Mouse (Mus musculus) embryo, embryonic 10 days (tissue): ENCODE measurements around the gene 1700025G04Rik.

Source experiments
- DNase-seq: peaks from one replicate; pipeline ENCODE4 v3.0.0-alpha.2; 2015; ENCODE audit warnings: low spot score

The 1700025G04Rik gene

GRCm38 (mm10) chr1:151961204-151961603 is 128.7 kb downstream of the 1700025G04Rik start:
- peak; percentile 58 for DNase-seq

GRCm38 (mm10) chr1:151959010-151959409 is 130.9 kb downstream of the 1700025G04Rik start:
- peak; percentile 6 for DNase-seq

- no peak for DNase-seq
These were observed 131.5 kb downstream of the 1700025G04Rik start for GRCm38 (mm10) chr1:151958442-151958841.

GRCm38 (mm10) chr1:151957669-151958068 is 132.3 kb downstream of the 1700025G04Rik start:
- peak; percentile 38 for DNase-seq

GRCm38 (mm10) chr1:151955866-151956265 is 134.1 kb downstream of the 1700025G04Rik start:
- no peak for DNase-seq

- no peak for DNase-seq
These were observed 136.4 kb downstream of the 1700025G04Rik start for GRCm38 (mm10) chr1:151953563-151953962.

GRCm38 (mm10) chr1:151948065-151948464 is 141.9 kb downstream of the 1700025G04Rik start:
- DNase-seq, result peak; percentile 28

- DNase-seq, result no peak
These were observed 142.4 kb downstream of the 1700025G04Rik start for GRCm38 (mm10) chr1:151947571-151947970.

GRCm38 (mm10) chr1:151944457-151945223 is 145.3 kb downstream of the 1700025G04Rik start:
- DNase-seq, result no peak

- DNase-seq, result no peak
These were observed 146.2 kb downstream of the 1700025G04Rik start for GRCm38 (mm10) chr1:151943681-151944237.

GRCm38 (mm10) chr1:151942972-151943654 is 146.8 kb downstream of the 1700025G04Rik start:
- DNase-seq, result peak; percentile 19

GRCm38 (mm10) chr1:151939987-151940386 is 149.9 kb downstream of the 1700025G04Rik start:
- no peak for DNase-seq

GRCm38 (mm10) chr1:151939510-151939909 is 150.4 kb downstream of the 1700025G04Rik start:
- peak; percentile 24 for DNase-seq

- DNase-seq, result no peak
These were observed 156.3 kb downstream of the 1700025G04Rik start for GRCm38 (mm10) chr1:151933605-151934004.

GRCm38 (mm10) chr1:151926826-151927225 is 163.1 kb downstream of the 1700025G04Rik start:
- DNase-seq, result no peak

- no peak for DNase-seq
These were observed 163.8 kb downstream of the 1700025G04Rik start for GRCm38 (mm10) chr1:151926141-151926540.

GRCm38 (mm10) chr1:151925738-151926137 is 164.2 kb downstream of the 1700025G04Rik start:
- no peak for DNase-seq

- no peak for DNase-seq
These were observed 171.0 kb downstream of the 1700025G04Rik start for GRCm38 (mm10) chr1:151918806-151919357.

GRCm38 (mm10) chr1:151917736-151918135 is 172.2 kb downstream of the 1700025G04Rik start:
- DNase-seq, result no peak

- no peak for DNase-seq
These were observed 175.4 kb downstream of the 1700025G04Rik start for GRCm38 (mm10) chr1:151914494-151914893.

GRCm38 (mm10) chr1:151907014-151907413 is 182.9 kb downstream of the 1700025G04Rik start:
- DNase-seq, result no peak

GRCm38 (mm10) chr1:151900706-151901360 is 189.1 kb downstream of the 1700025G04Rik start:
- DNase-seq, result no peak
